Comparison of ENCODE assay signal across 8 mouse cellular contexts in genomic region chr16:23108943-23109342, GRCm38 (mm10). TPM values are rescaled to one million over a fixed set of nuclear protein-coding genes. Genes with fewer than 3 reads are reported as not detected.
A peak's percentile ranks its signal among the peaks of the same experiment; 100 is the strongest.
DNase-seq lines count a peak whose midpoint lies in the region; ATAC-seq and TF ChIP-seq lines count a peak whose summit lies in the region.

No protein-coding gene starts in this region.

- no peaks in the 10 kb centered on the region for H3K4me1 ChIP-seq in testis, adult 2 months (ENCODE audit: control insufficient read depth, insufficient read depth, low read length)
- H3K4me1 ChIP-seq in limb, embryonic 15.5 days = peaks cover 15% of the 10 kb centered on the region; the same call in 1 of the 2 replicates

- H3K9ac ChIP-seq in limb, embryonic 15.5 days = peak overlapping the region; percentile 99

- no peak for TF ChIP-seq POLR2A in testis, adult 2 months (IDR thresholded peaks at IDR 0.05; ENCODE audit: control insufficient read depth, low read depth, low read length)

- H3K27ac ChIP-seq in testis, adult 2 months (ENCODE audit: control insufficient read depth, insufficient read depth, low read depth, low read length) = no peak overlapping the region
- peak overlapping the region; percentile 99 for H3K27ac ChIP-seq in limb, embryonic 15.5 days

- peak; percentile 13 for DNase-seq in CD4-positive, CD25-positive, alpha-beta regulatory T cell, adult 2 months (ENCODE audit: low read depth, low spot score)
- DNase-seq in testis, postnatal 14 days (ENCODE audit: low spot score) = no peak
- DNase-seq in B cell, adult 2 months = no peak
- DNase-seq in T-cell, adult 2 months (ENCODE audit: low spot score) = no peak
- DNase-seq in right cerebral cortex, postnatal 36 days (ENCODE audit: low spot score in 2 of 2) = no peak

- H3K9me3 ChIP-seq in limb, embryonic 15.5 days = no peaks in the 10 kb centered on the region

- no peaks in the 10 kb centered on the region for H3K27me3 ChIP-seq in testis, adult 2 months (ENCODE audit: control insufficient read depth, insufficient read depth, low read length)
- H3K27me3 ChIP-seq in limb, embryonic 15.5 days = no peaks in the 10 kb centered on the region

- ATAC-seq in CD4-positive, CD25-positive, alpha-beta regulatory T cell, adult 4 months = no peak
- ATAC-seq in limb, embryonic 15.5 days (ENCODE audit: insufficient number of reproducible peaks, low FRiP score, low TSS enrichment, low read depth) = no peak

- H3K4me3 ChIP-seq in testis, adult 2 months (ENCODE audit: control insufficient read depth, low read depth, low read length) = peak overlapping the region; percentile 83; the same call in 1 of the 2 replicates
- peak overlapping the region; percentile 93 for H3K4me3 ChIP-seq in limb, embryonic 15.5 days

- WGBS in limb, embryonic 15.5 days = 2% methylated on average over 5 of the region's 5 CpGs

- H3K36me3 ChIP-seq in testis, adult 2 months (ENCODE audit: control insufficient read depth, insufficient read depth, low read length) = no peaks in the 10 kb centered on the region
- H3K36me3 ChIP-seq in limb, embryonic 15.5 days = peaks cover 42% of the 10 kb centered on the region

- H3K4me2 ChIP-seq in limb, embryonic 15.5 days = peak overlapping the region; percentile 63

- TF ChIP-seq CTCF in testis, adult 2 months (IDR thresholded peaks at IDR 0.05; ENCODE audit: control insufficient read depth, insufficient read depth, insufficient replicate concordance, low read depth, low read length) = no peak

RNA-seq across cellular contexts. Expression of gene Eif4a2, which starts 1.7 kb away (rescaled TPM):
- 100 to 1,000 TPM; 558 to 662 TPM for polyA plus RNA-seq in CD4-positive, CD25-positive, alpha-beta regulatory T cell, adult 4 months (2017; shearing (Covaris generic))
- polyA plus RNA-seq in testis, adult 2 months (2012; rRNA removed) = 75.5 and 108 TPM in 2 replicates
- 259 and 273 TPM in 2 replicates for polyA plus RNA-seq in limb, embryonic 15.5 days (2015; fragmentation: Nextera tagmentation; extraction: Ambion mirVana)

RNA-seq across cellular contexts. Expression of gene Rfc4, which starts 18.6 kb away (rescaled TPM):
- polyA plus RNA-seq in CD4-positive, CD25-positive, alpha-beta regulatory T cell, adult 4 months (2017; shearing (Covaris generic)) = 10 to 100 TPM; 38.4 to 51.1 TPM
- 5.2 and 8.4 TPM in 2 replicates for polyA plus RNA-seq in testis, adult 2 months (2012; rRNA removed)
- polyA plus RNA-seq in limb, embryonic 15.5 days (2015; fragmentation: Nextera tagmentation; extraction: Ambion mirVana) = 75.9 and 87.0 TPM in 2 replicates

RNA-seq across cellular contexts. Expression of gene Adipoq, which starts 37.4 kb away (rescaled TPM):
- not detected for polyA plus RNA-seq in CD4-positive, CD25-positive, alpha-beta regulatory T cell, adult 4 months (2017; shearing (Covaris generic))
- polyA plus RNA-seq in testis, adult 2 months (2012; rRNA removed) = 14.2 and 16.1 TPM in 2 replicates
- polyA plus RNA-seq in limb, embryonic 15.5 days (2015; fragmentation: Nextera tagmentation; extraction: Ambion mirVana) = 2.5 TPM in 1 of 2 replicates, not detected in the other

RNA-seq across cellular contexts. Expression of gene Kng1, which starts 51.3 kb away (rescaled TPM):
- not detected for polyA plus RNA-seq in CD4-positive, CD25-positive, alpha-beta regulatory T cell, adult 4 months (2017; shearing (Covaris generic))
- polyA plus RNA-seq in testis, adult 2 months (2012; rRNA removed) = 0.10 TPM in 1 of 2 replicates, not detected in the other
- polyA plus RNA-seq in limb, embryonic 15.5 days (2015; fragmentation: Nextera tagmentation; extraction: Ambion mirVana) = 0.43 and 1.9 TPM in 2 replicates
